Mouse (Mus musculus): ENCODE data around the gene Efcab5. TPM values are rescaled to one million over a fixed set of nuclear protein-coding genes. Genes with fewer than 3 reads are reported as not detected.
"Not testable (repeated sequence)": the region's sequence is repeated elsewhere in the genome, so short reads cannot be mapped to it uniquely, and the experiment has no call there.

Gene Efcab5
- total RNA-seq, 1 experiment from 2014 or later = 1.2 TPM

DNA sequence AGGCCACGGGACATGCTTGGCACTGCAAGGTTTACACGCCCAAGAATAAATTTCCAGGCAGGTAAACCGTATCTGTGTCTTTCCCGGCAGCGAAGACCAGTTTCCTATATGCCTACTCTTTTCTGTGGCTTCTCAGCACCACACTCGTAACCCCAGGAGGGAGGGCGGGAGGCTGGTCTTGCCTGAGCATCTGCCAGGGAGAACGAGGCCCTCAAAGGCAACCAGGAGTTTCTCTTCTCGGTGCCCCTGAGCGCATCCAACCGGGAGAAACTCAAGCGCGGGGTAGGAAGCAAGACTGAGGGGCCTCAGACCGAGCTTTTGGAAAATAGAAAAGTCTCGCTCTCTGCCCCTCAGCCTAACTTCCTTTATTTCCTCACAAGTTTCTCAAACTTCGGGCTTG is 111.0 kb downstream of the Efcab5 start:
- peak in 1 of 2 experiments; percentile 37; a peak in 3 of 4 replicates for ATAC-seq (replicated peaks in 1 of 2; ENCODE audit: insufficient read depth in 1 of 2, low FRiP score in 2 of 2, low TSS enrichment in 1 of 2, low read depth in 1 of 2, poor library complexity in 2 of 2, severe bottlenecking in 2 of 2)

DNA sequence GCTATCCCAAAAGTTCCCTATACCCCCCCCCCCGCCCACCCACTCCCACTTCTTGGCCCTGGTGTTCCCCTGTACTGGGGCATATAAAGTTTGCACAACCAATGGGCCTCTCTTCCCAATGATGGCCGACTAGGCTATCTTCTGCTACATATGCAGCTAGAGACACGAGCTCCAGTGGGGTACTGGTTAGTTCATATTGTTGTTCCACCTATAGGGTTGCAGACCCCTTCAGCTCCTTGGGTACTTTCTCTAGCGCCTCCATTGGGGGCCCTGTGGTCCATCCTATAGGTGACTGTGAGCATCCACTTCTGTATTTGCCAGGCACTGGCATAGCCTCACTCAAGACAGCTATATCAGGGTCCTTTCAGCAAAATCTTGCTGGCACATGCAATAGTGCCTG is 111.4 kb downstream of the Efcab5 start:
- not testable (repeated sequence) for ATAC-seq (replicated peaks in 1 of 2; ENCODE audit: insufficient read depth in 1 of 2, low FRiP score in 2 of 2, low TSS enrichment in 1 of 2, low read depth in 1 of 2, poor library complexity in 2 of 2, severe bottlenecking in 2 of 2)

DNA sequence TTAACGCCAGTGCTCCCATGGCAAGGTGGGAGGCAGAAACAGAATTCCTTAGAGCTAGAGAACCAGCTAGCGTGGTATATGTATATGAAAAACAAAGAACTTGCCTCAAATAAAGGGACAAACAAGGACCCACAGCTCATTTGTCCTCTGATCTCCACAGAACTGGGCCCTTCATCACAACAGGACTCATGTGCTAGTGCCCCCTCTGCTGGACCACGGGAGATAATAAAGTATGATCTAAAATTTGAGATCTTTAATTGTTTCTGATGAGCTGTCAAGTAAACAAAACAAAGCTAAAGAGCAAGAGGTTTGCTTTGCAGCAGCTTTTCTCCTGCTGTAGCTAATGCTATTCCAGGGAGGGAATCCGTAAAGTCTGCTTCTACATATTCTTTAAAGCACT is 118.0 kb downstream of the Efcab5 start:
- no peak for ATAC-seq (replicated peaks in 1 of 2; ENCODE audit: insufficient read depth in 1 of 2, low FRiP score in 2 of 2, low TSS enrichment in 1 of 2, low read depth in 1 of 2, poor library complexity in 2 of 2, severe bottlenecking in 2 of 2)

DNA sequence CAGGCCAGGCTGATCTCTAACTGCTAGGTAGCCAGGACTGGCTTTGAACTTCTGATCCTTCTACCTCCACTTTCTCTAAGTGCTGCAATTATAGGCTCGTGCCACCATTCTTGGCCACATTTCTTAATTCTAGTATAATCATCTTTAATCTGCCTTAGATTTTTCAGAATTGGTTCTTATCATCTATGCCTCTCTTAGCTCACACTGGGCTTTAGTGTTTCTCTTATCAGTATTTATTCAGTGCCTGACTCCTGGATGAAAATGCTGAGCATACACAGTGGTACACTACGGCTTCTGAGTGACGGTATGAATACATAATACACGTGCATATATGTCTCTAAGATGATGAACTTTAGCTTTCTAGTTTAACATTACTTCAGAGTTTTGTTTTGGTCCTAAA is 119.9 kb downstream of the Efcab5 start:
- no peak for ATAC-seq (replicated peaks in 1 of 2; ENCODE audit: insufficient read depth in 1 of 2, low FRiP score in 2 of 2, low TSS enrichment in 1 of 2, low read depth in 1 of 2, poor library complexity in 2 of 2, severe bottlenecking in 2 of 2)

DNA sequence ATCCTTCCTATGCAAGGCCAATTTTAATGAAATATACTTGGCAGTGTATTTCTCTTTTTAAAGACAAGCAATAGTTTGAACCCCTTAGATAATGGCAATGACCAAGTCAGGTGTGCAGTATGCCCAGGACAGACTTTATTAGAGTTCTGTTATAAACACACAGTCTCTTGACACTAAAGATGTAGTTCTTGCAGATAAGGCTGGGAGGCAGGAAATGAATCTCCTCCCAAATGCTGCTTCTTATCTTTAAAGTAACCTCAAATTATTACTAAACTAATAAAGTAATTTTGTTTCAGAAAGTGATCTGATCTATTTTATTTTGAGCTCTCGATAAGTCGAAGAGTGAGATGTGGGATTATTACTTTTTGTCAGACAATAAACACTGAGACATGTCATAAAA is 125.4 kb downstream of the Efcab5 start:
- no peak for ATAC-seq (replicated peaks in 1 of 2; ENCODE audit: insufficient read depth in 1 of 2, low FRiP score in 2 of 2, low TSS enrichment in 1 of 2, low read depth in 1 of 2, poor library complexity in 2 of 2, severe bottlenecking in 2 of 2)

DNA sequence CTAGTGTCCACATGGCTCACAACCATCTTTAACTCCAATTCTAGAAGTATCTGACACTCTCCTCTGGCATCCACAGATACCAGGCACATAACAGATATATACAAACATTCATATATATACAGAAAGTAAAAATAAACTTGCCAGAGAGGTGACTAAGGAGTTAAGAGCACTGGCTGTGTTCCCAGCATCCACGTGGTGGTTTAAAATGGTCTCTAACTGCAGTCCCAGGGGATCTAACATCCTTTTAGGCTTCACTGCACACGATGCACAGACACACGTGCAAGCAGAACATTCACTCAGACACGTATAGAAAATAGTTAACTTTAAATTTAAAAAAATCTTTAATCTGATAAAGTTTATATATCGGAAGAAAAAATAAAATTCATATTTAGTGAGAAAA is 126.8 kb downstream of the Efcab5 start:
- ATAC-seq (replicated peaks in 1 of 2; ENCODE audit: insufficient read depth in 1 of 2, low FRiP score in 2 of 2, low TSS enrichment in 1 of 2, low read depth in 1 of 2, poor library complexity in 2 of 2, severe bottlenecking in 2 of 2) = no peak

DNA sequence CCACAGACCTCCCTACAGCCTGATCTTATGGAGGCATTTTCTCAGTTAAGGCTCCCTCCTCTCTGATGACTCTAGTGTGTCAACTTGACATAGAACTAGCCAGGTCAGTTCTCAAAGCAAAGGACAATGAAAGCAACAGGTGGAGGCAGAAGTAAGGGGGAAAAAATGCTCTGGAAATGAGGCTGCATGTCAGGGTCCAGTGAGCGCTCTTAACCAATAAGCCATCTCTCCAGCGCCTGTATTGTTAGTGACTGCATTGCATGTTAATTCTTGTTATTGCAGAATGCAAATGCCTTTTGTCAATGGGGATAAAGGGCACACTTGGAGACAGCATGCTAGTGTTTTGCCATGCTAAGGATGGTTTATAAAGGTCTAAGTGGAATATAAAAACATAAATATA is 146.0 kb downstream of the Efcab5 start:
- no peak for ATAC-seq (replicated peaks in 1 of 2; ENCODE audit: insufficient read depth in 1 of 2, low FRiP score in 2 of 2, low TSS enrichment in 1 of 2, low read depth in 1 of 2, poor library complexity in 2 of 2, severe bottlenecking in 2 of 2)

DNA sequence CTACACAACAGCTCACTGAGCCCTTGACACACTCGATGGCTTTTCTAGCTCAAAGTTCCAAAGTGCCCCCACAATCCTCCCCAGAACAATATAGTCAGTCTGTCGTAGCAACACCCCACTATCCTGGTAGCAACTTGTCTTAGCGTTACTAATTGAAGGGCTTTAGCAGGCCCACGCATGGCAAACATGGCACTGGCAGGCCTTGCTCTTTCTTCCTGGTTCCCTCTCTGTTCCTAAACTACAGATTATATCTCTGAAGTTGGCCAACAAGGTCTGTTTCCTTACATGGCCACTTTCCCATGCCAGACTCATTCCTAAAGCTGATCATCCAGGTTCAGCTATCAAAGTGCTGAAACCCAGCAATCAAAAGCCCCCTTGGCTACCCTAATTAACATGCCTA is 146.9 kb downstream of the Efcab5 start:
- ATAC-seq (replicated peaks in 1 of 2; ENCODE audit: insufficient read depth in 1 of 2, low FRiP score in 2 of 2, low TSS enrichment in 1 of 2, low read depth in 1 of 2, poor library complexity in 2 of 2, severe bottlenecking in 2 of 2) = no peak

Other genes with a start within 250 kb of the Efcab5 start
- not detected in 2 replicates for gene Slc6a4, start 190.4 kb downstream of the Efcab5 start, total RNA-seq (2017)
- 27.6 and 28.0 TPM in 2 replicates for gene Nsrp1, start 110.5 kb downstream of the Efcab5 start, total RNA-seq (2017)
- gene Ssh2, start 27.3 kb upstream of the Efcab5 start, total RNA-seq (2017) = 45.0 and 68.9 TPM in 2 replicates

All from hematopoietic stem cell, adult 5-6 weeks (primary cell).